Mouse (Mus musculus): ENCODE measurements around the gene Snx33.

GRCm38 (mm10) chr9:56925291-56926024 is 2.7 kb downstream of the Snx33 start:
- no peak for TF ChIP-seq CTCF (IDR thresholded peaks at IDR 0.05; ENCODE audit: low read depth, low read length)
- TF ChIP-seq POLR2A (IDR thresholded peaks at IDR 0.05; ENCODE audit: extremely low read depth, insufficient read depth, low read length): no peak

Data from liver, adult 2 months (tissue).